Mouse (Mus musculus): ENCODE measurements around the gene Dscam. TPM values are rescaled to one million over a fixed set of nuclear protein-coding genes. Genes with fewer than 3 reads are reported as not detected.

Dscam gene
- total RNA-seq, 2 experiments from 2014 or later, result 0.15 TPM; not detected in 1

Other genes starting within 250 kb of the Dscam start
- not detected in 2 replicates for gene Bace2, start 186.0 kb upstream of the Dscam start, total RNA-seq (2014; fragmentation: Nextera tagmentation)
- not detected in 2 replicates for gene Bace2, start 186.0 kb upstream of the Dscam start, total RNA-seq (2017)

Data from granulocyte monocyte progenitor cell, adult 5-6 weeks (primary cell).